Mouse (Mus musculus): ENCODE results near the gene Pik3r6. TPM values are rescaled to one million over a fixed set of nuclear protein-coding genes. Genes with fewer than 3 reads are reported as not detected.

The Pik3r6 gene
- total RNA-seq (2021), result 1 to 10 TPM; 1.4 to 1.9 TPM
- long read RNA-seq, experiment 1, result 0 reads
- long read RNA-seq, experiment 2, partial matches to known transcripts, result 0 of 1 reads
- long read RNA-seq, experiment 2, other reads (novel, unspliced or antisense), result 0 of 1 reads

GRCm38 (mm10) chr11:68502902-68503629 lies at the start of gene Pik3r6:
Pik3r6 (plus strand) TSS chr11:68503019.
- DNase-seq, result no peak
- intact Hi-C loops (cut with DNase I), result no loop called here

GRCm38 (mm10) chr11:68453301-68453700 lies 49.5 kb upstream of the Pik3r6 start:
- no peak for DNase-seq
- intact Hi-C loops (cut with DNase I), result no loop called here

DNA sequence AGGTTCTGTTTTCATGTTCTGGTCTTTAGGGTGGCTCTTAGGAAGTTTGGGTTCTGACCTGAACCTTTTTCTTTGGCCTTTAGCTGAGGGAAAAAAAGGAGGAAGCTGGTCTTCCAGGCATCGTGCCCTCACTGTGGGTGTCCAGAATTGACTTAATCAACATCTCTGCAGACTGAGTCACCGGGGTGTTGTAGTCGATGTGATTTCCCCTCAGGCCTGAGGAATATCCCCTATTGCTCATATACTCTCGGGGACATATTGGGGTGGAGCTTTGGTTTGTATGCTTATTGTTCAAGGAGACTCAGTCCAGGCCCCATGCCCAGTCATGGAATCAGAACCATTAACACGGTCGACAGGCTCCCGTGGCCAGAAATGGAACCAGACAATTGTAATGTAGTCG lies 44.7 kb upstream of the Pik3r6 start:
- intact Hi-C loops (cut with DNase I), result no loop called here

GRCm38 (mm10) chr11:68459021-68459420 lies 43.8 kb upstream of the Pik3r6 start:
- intact Hi-C loops (cut with DNase I), result no loop called here
- no peak for DNase-seq

More for the DNA sequence above, 44.7 kb upstream of the Pik3r6 start:
- no peak for DNase-seq

GRCm38 (mm10) chr11:68459486-68459885 lies 43.3 kb upstream of the Pik3r6 start:
- intact Hi-C loops (cut with DNase I), result no loop called here
- DNase-seq, result no peak

DNA sequence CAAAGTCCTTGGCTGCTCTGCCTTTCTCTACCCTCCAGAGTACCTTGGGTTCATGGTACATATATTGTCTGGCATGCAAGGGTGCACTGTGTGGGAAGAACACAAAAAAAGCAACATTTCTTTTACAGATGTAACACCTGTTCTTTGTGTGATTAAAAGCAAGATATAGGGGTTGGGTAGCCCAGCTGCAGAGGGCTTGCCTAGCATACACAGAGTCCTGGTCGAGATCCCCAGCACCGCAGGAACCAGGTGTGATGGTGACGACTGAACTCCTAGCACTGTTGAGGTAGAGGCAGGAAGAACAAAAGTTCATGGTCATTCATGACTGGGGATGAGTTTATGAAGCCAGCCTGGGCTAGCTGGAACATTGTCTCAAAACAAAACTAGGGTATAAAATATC lies 40.1 kb upstream of the Pik3r6 start:
- no peak for DNase-seq
- intact Hi-C loops (cut with DNase I), result no loop called here

- no peak for DNase-seq
- intact Hi-C loops (cut with DNase I), result no loop called here
Observed at GRCm38 (mm10) chr11:68464260-68464659, 38.6 kb upstream of the Pik3r6 start.

DNA sequence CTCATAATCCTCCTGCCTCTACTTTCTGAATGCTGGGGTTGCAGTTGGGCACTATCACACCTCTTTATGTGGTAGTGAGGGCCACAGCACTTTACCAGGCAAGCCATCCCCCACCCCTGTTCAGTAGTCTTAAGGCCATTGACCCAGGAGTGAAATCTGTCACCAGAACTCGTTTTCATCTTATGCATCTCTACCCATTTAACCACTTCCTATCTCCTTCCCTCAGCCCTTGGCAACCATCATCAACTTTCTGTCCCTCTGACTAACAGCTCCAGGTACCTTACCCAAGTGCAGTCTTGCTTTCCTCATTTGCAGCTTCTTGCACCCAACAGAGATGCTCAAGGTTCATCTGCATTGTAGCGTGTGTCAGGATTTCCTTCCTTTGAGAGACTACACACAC lies 37.7 kb upstream of the Pik3r6 start:
- DNase-seq, result no peak
- intact Hi-C loops (cut with DNase I), result no loop called here

- intact Hi-C loops (cut with DNase I), result no loop called here
- no peak for DNase-seq
Observed at GRCm38 (mm10) chr11:68467441-68467840, 35.4 kb upstream of the Pik3r6 start.

DNA sequence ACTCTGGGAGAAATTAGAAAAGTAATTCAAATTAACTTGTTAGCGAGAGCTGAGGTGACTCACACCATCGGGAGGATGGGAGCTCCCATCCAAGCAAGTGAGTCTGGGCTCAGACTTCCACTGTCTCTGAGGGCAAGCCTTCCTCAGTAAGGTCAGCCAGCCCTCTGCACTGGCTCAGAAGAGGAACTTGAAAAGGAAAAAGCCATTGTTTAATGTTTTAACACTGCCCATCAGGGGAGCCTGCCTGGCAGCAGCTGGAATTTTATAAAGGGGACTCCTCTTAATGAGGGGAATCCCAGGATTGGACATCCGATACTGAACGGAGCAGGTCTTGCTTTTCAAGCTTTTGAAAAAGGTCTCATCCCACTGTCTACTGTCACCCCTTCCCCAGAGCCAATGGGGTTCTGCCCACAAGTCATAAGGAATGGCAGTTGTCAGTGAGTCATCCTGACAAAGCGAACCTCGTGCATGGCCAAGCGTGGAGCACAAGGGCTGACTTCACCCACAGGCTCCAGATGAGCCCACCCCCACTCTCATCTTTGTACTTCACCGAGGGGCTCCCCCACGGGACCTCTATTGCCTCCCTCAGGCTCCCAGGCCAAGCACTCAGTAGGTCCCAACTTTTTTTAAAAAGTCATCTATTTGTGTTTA lies 34.7 kb upstream of the Pik3r6 start:
- intact Hi-C loops (cut with DNase I), result no loop called here
- no peak for DNase-seq

DNA sequence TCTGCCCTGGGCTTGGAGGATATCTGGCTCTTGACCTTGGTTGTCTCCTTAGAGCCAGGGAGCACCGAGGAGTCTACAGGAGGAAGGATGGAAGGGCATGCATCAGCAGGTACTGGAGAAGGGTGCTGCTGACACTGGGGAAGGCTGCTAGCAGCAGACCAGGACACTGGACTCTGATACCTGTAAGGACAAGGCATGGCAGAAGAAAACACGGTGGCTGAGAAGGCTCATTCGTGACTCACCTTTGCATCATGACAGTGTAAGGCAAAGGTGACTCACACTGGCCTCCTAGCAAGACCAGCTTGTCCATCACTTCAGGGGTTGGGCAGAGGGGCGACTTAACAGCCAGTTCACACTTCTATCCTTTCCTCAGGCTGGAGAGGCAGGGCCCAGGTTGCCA lies 33.9 kb upstream of the Pik3r6 start:
- intact Hi-C loops (cut with DNase I), result no loop called here
- DNase-seq, result no peak

- intact Hi-C loops (cut with DNase I), result no loop called here
Observed at GRCm38 (mm10) chr11:68472162-68472849, 30.5 kb upstream of the Pik3r6 start.

GRCm38 (mm10) chr11:68474600-68474999 lies 28.2 kb upstream of the Pik3r6 start:
- intact Hi-C loops (cut with DNase I), result no loop called here

More at GRCm38 (mm10) chr11:68472162-68472849, 30.5 kb upstream of the Pik3r6 start:
- no peak for DNase-seq

GRCm38 (mm10) chr11:68475676-68476075 lies 27.1 kb upstream of the Pik3r6 start:
- DNase-seq, result no peak
- intact Hi-C loops (cut with DNase I), result no loop called here

More at GRCm38 (mm10) chr11:68474600-68474999, 28.2 kb upstream of the Pik3r6 start:
- no peak for DNase-seq

DNA sequence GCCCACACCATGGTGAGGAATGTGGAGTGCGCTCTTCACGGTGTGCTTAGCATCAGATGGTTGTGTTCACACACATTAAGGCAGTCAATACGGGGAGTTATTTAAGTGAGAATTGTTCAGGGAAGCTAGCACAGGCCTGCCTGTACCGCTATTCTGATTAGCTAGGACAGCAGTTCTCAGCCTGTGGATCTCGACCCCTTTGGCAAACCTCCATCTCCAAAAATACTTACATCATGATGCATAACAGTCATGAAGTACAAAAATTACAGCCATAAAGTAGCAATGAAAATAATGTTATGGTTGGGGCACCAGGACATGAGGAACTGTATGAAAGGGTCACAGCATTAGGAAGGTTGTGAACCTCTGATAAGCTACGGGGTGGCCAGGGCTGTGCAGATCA lies 25.2 kb upstream of the Pik3r6 start:
- intact Hi-C loops (cut with DNase I), result no loop called here
- DNase-seq, result no peak

DNA sequence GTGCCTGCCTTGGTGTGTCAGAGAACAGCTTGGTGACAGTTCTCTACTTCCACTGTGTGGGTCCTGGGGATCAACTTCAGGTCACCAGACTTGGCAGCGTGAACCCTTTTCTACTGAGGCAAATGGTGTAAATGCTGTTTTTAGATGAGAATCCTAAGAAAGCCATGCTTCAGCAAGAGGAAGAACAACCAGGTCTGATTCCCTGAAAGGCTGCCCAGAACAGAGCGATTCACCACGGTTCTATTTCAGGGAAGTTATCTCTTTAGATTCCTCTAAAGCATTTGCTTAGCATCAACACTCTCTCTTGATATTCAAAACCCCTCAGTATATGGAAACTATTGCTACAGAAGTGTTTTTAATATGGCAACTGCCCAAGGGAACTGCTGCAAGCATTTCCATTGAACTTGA lies 24.2 kb upstream of the Pik3r6 start:
- DNase-seq, result no peak
- intact Hi-C loops (cut with DNase I), result no loop called here

- intact Hi-C loops (cut with DNase I), result no loop called here
- DNase-seq, result peak in 1 of 2 experiments; percentile 1
Observed at GRCm38 (mm10) chr11:68480660-68481059, 22.2 kb upstream of the Pik3r6 start.

DNA sequence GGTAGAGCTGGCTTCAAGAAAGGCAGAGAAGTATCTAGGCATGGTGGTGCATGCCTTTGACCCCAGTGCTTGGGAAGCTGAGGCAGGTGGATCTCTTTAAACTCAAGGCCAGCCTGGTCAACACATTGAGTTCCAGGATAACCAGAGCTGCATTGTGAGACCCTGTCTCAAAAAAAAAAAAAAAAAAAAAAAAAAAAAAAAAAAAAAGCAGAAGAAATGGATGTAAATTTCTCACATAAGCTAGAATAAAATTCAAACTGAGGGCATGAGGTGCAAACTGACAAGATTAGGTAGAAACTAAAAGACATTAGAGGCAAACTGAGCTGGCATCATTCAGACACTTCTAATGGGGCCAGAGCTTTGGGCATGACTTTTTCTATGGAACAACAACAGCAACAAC lies 20.8 kb upstream of the Pik3r6 start:
- DNase-seq, result no peak
- intact Hi-C loops (cut with DNase I), result no loop called here

DNA sequence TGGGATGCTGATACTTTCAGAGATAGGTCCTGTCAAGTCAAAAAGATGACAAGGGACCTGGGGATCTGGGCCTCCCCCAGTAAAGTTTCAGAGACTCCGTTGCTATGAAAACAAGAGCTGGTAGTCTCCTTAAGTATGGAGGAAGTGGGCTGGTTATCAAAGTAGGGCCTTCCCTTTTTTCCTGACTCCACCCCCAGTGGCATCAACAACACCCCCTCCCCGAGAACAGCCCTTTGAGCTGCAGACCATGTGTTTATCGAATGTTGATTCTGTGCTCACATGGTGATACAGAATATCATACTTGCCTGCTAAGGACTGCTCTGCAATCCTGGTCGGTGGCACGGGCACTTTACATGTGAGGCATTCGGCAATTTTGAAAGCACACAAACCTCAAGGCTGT lies 19.6 kb upstream of the Pik3r6 start:
- intact Hi-C loops (cut with DNase I), result no loop called here

GRCm38 (mm10) chr11:68484431-68484830 lies 18.4 kb upstream of the Pik3r6 start:
- DNase-seq, result peak in 1 of 2 experiments; percentile 3
- intact Hi-C loops (cut with DNase I), result no loop called here

More for the DNA sequence above, 19.6 kb upstream of the Pik3r6 start:
- DNase-seq, result peak in 1 of 2 experiments; percentile 4

Measured in gastrocnemius, postnatal 36 days (tissue).